Mouse (Mus musculus) kidney, postnatal 25 days (tissue): Measurements from ENCODE around the gene Lmod2.

ENCODE experiments used
- DNase-seq, 2 experiments: peaks; one replicate each; pipeline ENCODE4 v3.0.0; 2021; ENCODE audit warnings: mixed read lengths in 2 of 2

Lmod2 gene

DNA sequence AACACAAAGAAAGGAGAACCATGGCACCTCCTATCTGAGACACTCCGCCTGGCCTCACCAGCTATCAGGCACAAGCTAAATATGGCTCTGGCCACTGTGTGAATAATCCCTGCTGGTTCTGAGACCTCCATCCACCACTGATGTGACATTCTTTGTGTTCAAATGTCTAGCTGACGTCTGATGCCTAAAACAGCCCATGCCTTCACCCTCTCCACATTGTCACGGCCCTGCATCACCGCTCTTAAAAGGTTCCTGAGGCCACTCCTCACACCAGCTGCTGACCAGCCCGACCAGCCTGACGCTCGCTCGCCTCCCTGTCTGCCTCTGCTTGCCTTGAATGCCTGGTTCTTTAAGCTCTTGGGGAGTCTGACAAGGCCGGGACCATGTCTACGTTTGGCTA, at the start of gene Lmod2:
Lmod2 (plus strand) TSS at position 263 of the 400 bp plus-strand sequence.
- DNase-seq, result no peak

DNA sequence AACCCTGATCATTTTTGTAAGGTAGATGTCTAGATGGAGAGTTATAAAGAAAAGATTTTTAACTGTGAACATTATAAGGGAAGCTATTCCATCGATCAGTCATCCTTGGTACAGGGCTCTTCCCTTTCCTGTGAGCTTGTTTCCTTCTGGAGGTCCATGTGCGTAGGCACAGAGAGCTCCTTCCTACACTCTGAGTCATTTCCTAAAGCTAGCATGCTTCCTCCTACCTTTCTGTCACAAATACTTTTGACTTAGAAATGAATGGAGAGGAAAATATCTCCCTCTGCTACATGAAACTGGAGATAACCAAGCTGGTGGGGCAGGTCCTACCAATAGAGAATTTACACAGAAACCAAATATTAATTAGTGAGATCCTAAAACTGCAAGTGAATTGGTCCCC, 47.8 kb upstream of the Lmod2 start:
- DNase-seq, result no peak

DNA sequence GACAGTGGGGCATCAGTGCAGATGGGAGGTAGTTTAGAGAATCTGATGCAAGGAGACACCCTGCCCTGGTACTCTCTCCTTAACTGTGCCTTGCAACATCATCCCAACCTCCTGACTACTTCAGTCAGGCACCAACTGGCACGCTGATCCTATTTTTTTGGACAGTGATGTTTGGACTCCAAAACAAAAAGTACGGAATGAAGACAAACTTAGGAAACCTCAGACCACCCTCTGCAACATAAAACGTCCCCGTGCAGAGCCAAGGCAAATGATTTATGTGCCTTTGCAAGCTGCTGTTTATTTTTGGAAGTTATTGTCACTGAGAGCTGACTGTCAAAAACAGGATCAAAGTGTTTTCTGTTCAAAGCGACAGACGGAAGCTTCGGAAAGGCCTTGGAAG, 45.5 kb upstream of the Lmod2 start:
- DNase-seq, result no peak

GRCm38 (mm10) chr6:24554427-24555086, 43.0 kb upstream of the Lmod2 start:
- DNase-seq, result no peak

GRCm38 (mm10) chr6:24555488-24555887, 42.1 kb upstream of the Lmod2 start:
- DNase-seq, result no peak

- no peak for DNase-seq
Measured at GRCm38 (mm10) chr6:24564081-24564480, 33.5 kb upstream of the Lmod2 start.

DNA sequence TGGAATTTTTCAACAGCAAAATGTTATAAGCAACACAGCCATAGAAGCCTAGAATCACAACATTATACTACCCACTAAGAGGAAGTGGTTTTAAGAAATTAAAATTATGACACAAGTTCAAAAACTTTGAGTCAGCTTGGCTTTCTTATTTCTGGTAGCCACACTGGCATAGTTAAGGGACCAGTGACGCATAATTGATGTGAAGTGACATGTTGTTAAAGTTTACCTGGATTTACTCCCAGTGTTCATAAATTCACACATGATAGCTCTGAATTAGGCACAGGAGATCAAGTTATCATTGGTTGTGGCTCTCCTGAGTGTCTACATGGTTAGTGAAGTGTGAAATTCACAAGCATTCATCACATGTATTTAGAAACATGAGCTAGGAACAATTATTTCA, 32.7 kb upstream of the Lmod2 start:
- DNase-seq, result no peak

DNA sequence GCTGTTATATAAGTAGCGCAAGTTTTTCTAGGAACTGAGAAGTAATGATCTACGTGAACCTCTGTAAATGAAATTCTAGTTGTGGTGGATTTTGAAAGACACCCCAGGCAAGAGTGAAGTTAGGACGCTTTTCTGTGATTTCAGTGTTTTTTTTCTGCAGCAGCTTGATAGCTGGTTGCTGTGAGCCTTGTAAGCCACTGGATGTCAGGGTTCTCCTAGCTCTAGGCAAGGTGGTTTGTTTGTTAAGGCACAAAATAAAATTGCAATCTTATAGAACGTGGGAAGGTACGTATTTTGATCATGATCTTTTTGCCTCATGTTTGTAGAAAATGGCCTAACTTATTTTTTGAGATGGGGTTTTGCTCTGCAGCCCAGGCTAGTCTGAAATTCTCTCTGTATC, 28.6 kb upstream of the Lmod2 start:
- no peak for DNase-seq

- DNase-seq, result no peak
Measured at GRCm38 (mm10) chr6:24569711-24570110, 27.9 kb upstream of the Lmod2 start.

GRCm38 (mm10) chr6:24570278-24570677, 27.3 kb upstream of the Lmod2 start:
- DNase-seq, result no peak

GRCm38 (mm10) chr6:24571126-24571525, 26.4 kb upstream of the Lmod2 start:
- peak; percentile 36 to 64 for DNase-seq

DNA sequence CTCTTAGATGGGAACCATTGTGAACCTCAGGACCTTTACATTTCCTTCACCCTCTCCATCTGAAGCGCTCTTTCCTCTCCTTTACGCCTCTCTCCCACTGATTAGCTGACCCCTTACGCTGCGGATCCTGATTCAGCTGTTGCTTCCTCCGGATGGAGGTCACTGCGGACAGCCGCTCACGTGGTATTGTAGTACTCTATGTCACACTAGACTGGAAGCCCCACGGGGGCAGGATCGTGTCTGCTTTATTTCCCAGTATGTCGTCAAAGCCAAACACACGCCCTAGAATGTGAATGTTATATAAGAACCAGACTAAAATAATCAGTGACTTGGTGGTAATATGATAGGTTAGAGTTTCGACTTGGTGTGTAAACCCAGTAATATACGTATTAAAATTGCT, 25.1 kb upstream of the Lmod2 start:
- DNase-seq, result no peak

DNA sequence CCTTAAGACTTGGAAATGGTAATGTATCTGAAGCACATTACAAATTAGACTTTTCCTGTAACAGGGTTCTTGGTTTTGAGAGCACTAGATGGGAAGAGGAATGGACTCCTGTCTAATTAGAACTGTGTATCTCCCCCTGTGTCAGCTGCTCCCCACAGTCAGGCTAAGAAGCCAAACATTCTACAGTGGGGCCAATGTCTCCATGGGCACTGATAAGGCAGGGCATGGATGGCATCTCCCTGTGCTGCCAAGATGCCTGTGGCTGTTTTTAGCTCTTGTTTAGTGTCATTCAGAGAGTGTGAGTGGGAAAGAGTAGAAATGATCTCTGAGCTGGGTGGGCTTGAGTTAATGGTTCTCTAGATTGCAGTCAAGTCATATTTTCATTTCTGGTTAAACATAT, 24.2 kb upstream of the Lmod2 start:
- no peak for DNase-seq

- DNase-seq, result no peak
Measured at GRCm38 (mm10) chr6:24583456-24583855, 14.1 kb upstream of the Lmod2 start.

GRCm38 (mm10) chr6:24585431-24586310, 11.9 kb upstream of the Lmod2 start:
- peak; percentile 32 to 38 for DNase-seq

- peak; percentile 54 to 76 for DNase-seq
Measured at GRCm38 (mm10) chr6:24586885-24587284, 10.7 kb upstream of the Lmod2 start.

- no peak for DNase-seq
Measured at GRCm38 (mm10) chr6:24590282-24590681, 7.3 kb upstream of the Lmod2 start.

- no peak for DNase-seq
Measured at GRCm38 (mm10) chr6:24591525-24592218, 5.9 kb upstream of the Lmod2 start.

DNA sequence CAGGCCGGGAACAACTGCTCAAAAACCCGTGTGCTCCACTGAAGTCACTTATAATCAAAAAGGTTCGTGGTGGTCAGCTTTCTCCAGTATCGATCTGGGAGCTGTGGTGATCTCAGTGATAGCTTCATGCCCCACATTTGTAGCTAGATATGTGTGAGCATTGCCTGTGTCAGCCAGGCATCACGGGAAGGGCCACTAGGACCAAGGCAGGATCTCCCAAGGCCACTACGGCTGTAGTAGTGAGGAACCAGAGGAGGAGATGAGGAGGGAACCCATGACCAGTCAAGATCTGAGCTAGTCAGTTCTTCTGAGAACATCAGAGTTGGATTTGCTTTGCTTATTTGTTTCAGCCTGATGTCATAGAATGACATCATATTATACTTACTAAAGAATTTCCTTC, 1.6 kb downstream of the Lmod2 start:
- no peak for DNase-seq

DNA sequence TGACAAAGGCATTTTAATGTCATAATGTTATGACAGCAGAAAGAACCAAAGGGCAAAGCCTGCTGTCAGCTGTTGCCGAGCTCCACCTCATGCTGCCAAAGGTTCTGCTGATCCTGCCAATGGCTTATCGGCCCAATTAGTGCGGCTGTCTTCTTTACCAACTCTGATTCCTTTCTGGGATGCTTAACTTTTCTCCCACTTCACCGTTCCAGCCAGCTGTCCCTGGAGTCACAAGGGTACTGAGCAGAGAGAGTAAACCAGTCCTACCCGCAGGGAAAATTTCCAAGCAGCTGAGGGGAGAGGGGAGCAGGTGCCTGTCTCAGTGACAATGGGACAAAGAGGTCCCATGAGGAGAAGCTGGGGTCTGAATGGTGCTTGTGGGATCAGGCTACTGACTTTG, 2.1 kb downstream of the Lmod2 start:
- no peak for DNase-seq

GRCm38 (mm10) chr6:24600134-24600533, 2.6 kb downstream of the Lmod2 start:
- DNase-seq, result no peak

DNA sequence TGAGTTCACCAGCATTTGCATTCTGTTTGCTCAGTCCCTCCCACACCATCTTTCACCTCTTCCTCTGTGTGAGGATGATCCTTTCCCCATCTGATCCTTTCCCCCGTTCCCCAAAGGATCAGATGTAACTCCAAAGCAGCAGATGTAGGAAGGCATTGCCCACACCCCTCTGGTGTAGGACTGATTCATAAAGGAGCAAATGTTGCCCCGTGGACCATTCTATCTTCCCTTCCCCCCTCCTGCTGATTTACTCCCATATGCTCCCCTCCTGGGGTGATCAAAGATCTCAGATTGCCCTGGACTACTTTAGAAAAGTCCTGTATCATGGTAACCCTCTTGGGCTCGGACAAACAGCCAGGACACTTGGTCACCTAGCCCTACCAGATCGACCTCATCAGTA, 3.2 kb downstream of the Lmod2 start:
- DNase-seq, result no peak

- DNase-seq, result no peak
Measured at GRCm38 (mm10) chr6:24601668-24602067, 4.1 kb downstream of the Lmod2 start.

DNA sequence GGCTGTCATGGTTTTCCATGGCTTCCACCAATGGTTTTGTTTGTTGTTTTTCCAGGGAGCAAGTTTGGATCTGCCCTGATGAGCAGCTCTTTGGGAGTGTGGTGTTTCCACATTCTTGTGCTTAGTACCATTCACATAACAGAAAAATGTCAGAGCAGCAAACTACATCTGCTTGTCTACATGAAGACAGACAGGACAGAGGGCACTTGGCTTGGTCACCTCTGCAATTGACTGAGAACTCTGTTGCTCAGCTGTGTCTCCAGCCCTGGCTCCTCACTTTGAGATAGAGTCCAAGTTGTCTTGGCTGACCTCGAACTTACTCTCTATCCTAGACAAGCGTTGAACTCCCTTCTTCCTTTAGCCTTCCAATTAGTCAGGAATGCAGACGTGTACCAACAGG, 4.8 kb downstream of the Lmod2 start:
- DNase-seq, result no peak
